8 mouse cellular contexts compared by ENCODE assay signal in the genomic region with DNA sequence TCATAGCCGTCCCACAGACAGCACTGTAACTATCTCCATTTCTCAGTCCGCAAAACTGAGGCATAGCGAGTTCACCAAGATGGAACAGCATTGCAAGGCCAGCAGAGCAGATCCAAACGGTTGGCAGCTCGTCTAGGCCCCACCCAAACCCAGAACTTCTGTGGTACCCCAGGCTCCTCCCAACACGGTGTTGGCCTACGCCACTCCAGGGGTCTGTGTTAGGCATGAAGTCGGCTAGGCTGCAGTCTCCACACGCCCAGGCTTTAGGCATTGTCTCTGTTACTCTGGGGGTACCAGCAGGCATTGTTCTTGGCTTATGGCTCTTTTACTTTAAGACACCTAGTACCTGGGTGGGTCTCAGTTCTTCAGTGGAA. TPM values are rescaled to one million over a fixed set of nuclear protein-coding genes. Genes with fewer than 3 reads are reported as not detected.
A peak's percentile ranks its signal among the peaks of the same experiment; 100 is the strongest.
DNase-seq lines count a peak whose midpoint lies in the region; ATAC-seq and TF ChIP-seq lines count a peak whose summit lies in the region.

No protein-coding gene starts in this region.

- no peak overlapping the region for H3K4me3 ChIP-seq in kidney, postnatal 0 days (replicated peaks; ENCODE audit: low read depth, low read length)
- peak overlapping the region; percentile 32 for H3K4me3 ChIP-seq in embryonic facial prominence, embryonic 15.5 days (replicated peaks)
- H3K4me3 ChIP-seq in intestine, postnatal 0 days (ENCODE audit: low read depth, low read length): peak overlapping the region; percentile 16; the same call in 1 of the 2 replicates
- H3K4me3 ChIP-seq in neural tube, embryonic 13.5 days: peak overlapping the region; percentile 36; the same call in 1 of the 2 replicates

- intact Hi-C loops in left cerebral cortex, postnatal 4 days (cut with DNase I): loop anchor here (10.0 kb wide), 1 partner anchor 112 kb away; no protein-coding TSS in a partner anchor

- H3K9ac ChIP-seq in kidney, postnatal 0 days (ENCODE audit: low read depth, low read length): no peak overlapping the region
- H3K9ac ChIP-seq in embryonic facial prominence, embryonic 15.5 days: 0 out of 2 replicates have a peak overlapping the region, but pooled peaks have one; percentile 28
- H3K9ac ChIP-seq in intestine, postnatal 0 days (ENCODE audit: low read depth, low read length): no peak overlapping the region
- no peak overlapping the region for H3K9ac ChIP-seq in neural tube, embryonic 13.5 days

- 46% methylated on average over 9 of the region's 9 CpGs for WGBS in kidney, postnatal 0 days
- WGBS in embryonic facial prominence, embryonic 15.5 days: 29% methylated on average over 9 of the region's 9 CpGs
- 41% methylated on average over 9 of the region's 9 CpGs for WGBS in intestine, postnatal 0 days
- 51% methylated on average over 9 of the region's 9 CpGs for WGBS in neural tube, embryonic 13.5 days

- no peaks in the 10 kb centered on the region for H3K27me3 ChIP-seq in kidney, postnatal 0 days (ENCODE audit: insufficient read depth, low read length)
- no peaks in the 10 kb centered on the region for H3K27me3 ChIP-seq in embryonic facial prominence, embryonic 15.5 days
- no peaks in the 10 kb centered on the region for H3K27me3 ChIP-seq in intestine, postnatal 0 days (replicated peaks; ENCODE audit: control insufficient read depth, insufficient read depth, low read length)
- H3K27me3 ChIP-seq in neural tube, embryonic 13.5 days: no peaks in the 10 kb centered on the region

- H3K9me3 ChIP-seq in kidney, postnatal 0 days (replicated peaks; ENCODE audit: low read length): no peaks in the 10 kb centered on the region
- no peaks in the 10 kb centered on the region for H3K9me3 ChIP-seq in embryonic facial prominence, embryonic 15.5 days (replicated peaks)
- no peaks in the 10 kb centered on the region for H3K9me3 ChIP-seq in intestine, postnatal 0 days (ENCODE audit: control insufficient read depth)
- no peaks in the 10 kb centered on the region for H3K9me3 ChIP-seq in neural tube, embryonic 13.5 days

- DNase-seq in kidney, postnatal 0 days (ENCODE audit: low spot score): no peak
- no peak for DNase-seq in kidney, postnatal 14 days
- DNase-seq in left cerebral cortex, postnatal 4 days: no peak
- no peak for DNase-seq in left cerebral cortex, adult 18-20 months (ENCODE audit: low spot score in 2 of 2)
- DNase-seq in frontal cortex, postnatal 10 days (ENCODE audit: low spot score in 2 of 2): no peak

- H3K27ac ChIP-seq in kidney, postnatal 0 days: peak overlapping the region; percentile 89; the same call in 1 of the 2 replicates
- peak overlapping the region; percentile 90 for H3K27ac ChIP-seq in embryonic facial prominence, embryonic 15.5 days (replicated peaks)
- peak overlapping the region; percentile 29; the same call in 1 of the 2 replicates for H3K27ac ChIP-seq in intestine, postnatal 0 days (ENCODE audit: low read depth, low read length)
- 0 out of 2 replicates have a peak overlapping the region, but pooled peaks have one; percentile 70 for H3K27ac ChIP-seq in neural tube, embryonic 13.5 days (replicated peaks)

- peaks cover 11% of the 10 kb centered on the region for H3K4me1 ChIP-seq in kidney, postnatal 0 days (replicated peaks; ENCODE audit: insufficient read depth, low read length)
- H3K4me1 ChIP-seq in embryonic facial prominence, embryonic 15.5 days: peaks cover 39% of the 10 kb centered on the region
- no peaks in the 10 kb centered on the region; the same call in 1 of the 2 replicates for H3K4me1 ChIP-seq in intestine, postnatal 0 days (replicated peaks; ENCODE audit: control insufficient read depth, insufficient read depth, low read length)
- H3K4me1 ChIP-seq in neural tube, embryonic 13.5 days (replicated peaks): peaks cover 28% of the 10 kb centered on the region

- ATAC-seq in kidney, postnatal 0 days (replicated peaks; ENCODE audit: low FRiP score, low read depth): 0 out of 2 replicates have a peak, but pooled peaks have one; percentile 5
- peak; percentile 48; the same call in 1 of the 2 replicates for ATAC-seq in embryonic facial prominence, embryonic 15.5 days (ENCODE audit: insufficient number of reproducible peaks, low FRiP score, low TSS enrichment, low read depth)
- ATAC-seq in intestine, postnatal 0 days: no peak; the same call in 1 of the 2 replicates
- ATAC-seq in neural tube, embryonic 13.5 days (ENCODE audit: low read depth): no peak

- no peak for TF ChIP-seq CTCF in kidney, postnatal 0 days (IDR thresholded peaks at IDR 0.05; ENCODE audit: low read depth)
- no peak for TF ChIP-seq CTCF in intestine, postnatal 0 days (IDR thresholded peaks at IDR 0.05; ENCODE audit: low read depth)

- H3K36me3 ChIP-seq in kidney, postnatal 0 days (ENCODE audit: insufficient read depth, low read length): no peaks in the 10 kb centered on the region
- H3K36me3 ChIP-seq in embryonic facial prominence, embryonic 15.5 days: no peaks in the 10 kb centered on the region
- H3K36me3 ChIP-seq in intestine, postnatal 0 days (ENCODE audit: control insufficient read depth, insufficient read depth): no peaks in the 10 kb centered on the region
- H3K36me3 ChIP-seq in neural tube, embryonic 13.5 days: no peaks in the 10 kb centered on the region

- peak overlapping the region; percentile 47 for H3K4me2 ChIP-seq in kidney, postnatal 0 days (ENCODE audit: low read length)
- peak overlapping the region; percentile 49 for H3K4me2 ChIP-seq in embryonic facial prominence, embryonic 15.5 days (replicated peaks)
- peak overlapping the region; percentile 57 for H3K4me2 ChIP-seq in intestine, postnatal 0 days (replicated peaks; ENCODE audit: low read depth)
- H3K4me2 ChIP-seq in neural tube, embryonic 13.5 days: peak overlapping the region; percentile 59

RNA-seq across cellular contexts. Expression of a gene that starts 30.2 kb away (rescaled TPM):
- 22.7 and 25.1 TPM in 2 replicates for polyA plus RNA-seq in kidney, postnatal 0 days (2015; fragmentation: Nextera tagmentation; extraction: Ambion mirVana)
- polyA plus RNA-seq in embryonic facial prominence, embryonic 15.5 days (2015; fragmentation: Nextera tagmentation; extraction: Ambion mirVana): 69.4 and 73.2 TPM in 2 replicates
- 16.8 and 20.3 TPM in 2 replicates for polyA plus RNA-seq in intestine, postnatal 0 days (2015; fragmentation: Nextera tagmentation; extraction: Ambion mirVana)
- polyA plus RNA-seq in neural tube, embryonic 13.5 days (2015; fragmentation: Nextera tagmentation; extraction: Ambion mirVana): 136 and 156 TPM in 2 replicates
- 100 to 1,000 TPM; 418 to 432 TPM for total RNA-seq in left cerebral cortex, postnatal 4 days (2021)
- 100 to 1,000 TPM; 239 to 240 TPM for total RNA-seq in left cerebral cortex, adult 18-20 months (2021)

Comparison
In these comparisons a context has a peak if more than half of its experiments do, and no peak if none do; other contexts are left out.
1. ATAC-seq: peak in kidney, postnatal 0 days (single experiment) and embryonic facial prominence, embryonic 15.5 days (single experiment); none in intestine, postnatal 0 days (single experiment) and neural tube, embryonic 13.5 days (single experiment).
2. H3K27ac ChIP-seq: peak in every context shown above with its lines; median percentile 90 in embryonic facial prominence, embryonic 15.5 days; 89 in kidney, postnatal 0 days; 70 in neural tube, embryonic 13.5 days; 29 in intestine, postnatal 0 days.
3. Peak in every context shown above with its lines, with median percentiles within 50 percentile points of each other: H3K4me2 ChIP-seq.